Mouse (Mus musculus) limb, embryonic 10.5 days (tissue): ENCODE results near the gene Zfp870. TPM values are rescaled to one million over a fixed set of nuclear protein-coding genes. Genes with fewer than 3 reads are reported as not detected.

Experiments used
- DNase-seq: peaks from one replicate; pipeline ENCODE4 v3.0.0-alpha.2; 2017; ENCODE audit warnings: low spot score
- H3K27ac ChIP-seq: fragments of 300-500 bp; sonication (generic); 2 replicates; pipeline ENCODE4 v1.5.1; 2016; ENCODE audit warnings: mild to moderate bottlenecking
- H3K27me3 ChIP-seq: fragments of 300-500 bp; sonication (generic); 2 replicates; pipeline ENCODE4 v1.6.1; 2016; ENCODE audit warnings: low read depth, mild to moderate bottlenecking; ENCODE audit not compliant: poor library complexity, severe bottlenecking
- H3K36me3 ChIP-seq: fragments of 300-500 bp; sonication (generic); 2 replicates; pipeline ENCODE4 v1.6.1; 2016; ENCODE audit warnings: mild to moderate bottlenecking, moderate library complexity
- H3K4me1 ChIP-seq: fragments of 300-500 bp; sonication (generic); 2 replicates; pipeline ENCODE4 v1.6.1; 2016
- H3K4me3 ChIP-seq: fragments of 300-500 bp; sonication (generic); 2 replicates; pipeline ENCODE4 v1.5.1; 2016; ENCODE audit warnings: mild to moderate bottlenecking, moderate library complexity
- H3K9me3 ChIP-seq: fragments of 300-500 bp; sonication (generic); replicated peaks from 2 replicates; pipeline ENCODE4 v1.6.1; 2016; ENCODE audit warnings: mild to moderate bottlenecking
- WGBS: fragments of 180-500 bp; shearing (Covaris S2); methylation state at CpG from one replicate; pipeline ENCODE4 v1.1.7; 2016; 5-methylcytosine and 5-hydroxymethylcytosine counted together
- polyA plus RNA-seq: library from polyadenylated mRNA; unstranded; fragments of >200 nt; fragmentation: Nextera tagmentation; extraction: Ambion mirVana; gene quantifications from 2 replicates; pipeline ENCODE4 v1.2.1, GENCODE M21; 2016

Zfp870 gene
- polyA plus RNA-seq, 1 experiment from 2014 or later: 7.6 TPM

DNA sequence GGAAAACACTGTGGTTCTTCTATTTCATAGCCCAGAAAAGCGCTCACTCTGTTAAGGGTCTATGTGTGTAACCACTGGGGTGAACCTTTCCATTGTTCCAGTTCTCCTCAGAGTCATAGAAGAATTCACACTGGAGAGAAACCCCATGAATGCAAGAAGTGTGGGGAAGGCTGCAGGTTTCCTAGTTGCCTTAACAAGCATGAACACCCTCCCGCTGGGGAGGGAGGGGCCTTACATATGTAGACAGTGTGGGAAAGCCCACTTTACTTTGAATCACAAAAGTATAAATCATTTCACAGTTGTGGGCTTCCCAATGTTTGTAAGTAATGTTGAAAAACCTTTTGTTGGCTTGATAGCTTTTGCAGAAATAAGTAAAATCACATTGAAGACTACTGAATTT lies 50.1 kb downstream of the Zfp870 start:
- no peaks in the 10 kb centered on the region for H3K36me3 ChIP-seq

DNA sequence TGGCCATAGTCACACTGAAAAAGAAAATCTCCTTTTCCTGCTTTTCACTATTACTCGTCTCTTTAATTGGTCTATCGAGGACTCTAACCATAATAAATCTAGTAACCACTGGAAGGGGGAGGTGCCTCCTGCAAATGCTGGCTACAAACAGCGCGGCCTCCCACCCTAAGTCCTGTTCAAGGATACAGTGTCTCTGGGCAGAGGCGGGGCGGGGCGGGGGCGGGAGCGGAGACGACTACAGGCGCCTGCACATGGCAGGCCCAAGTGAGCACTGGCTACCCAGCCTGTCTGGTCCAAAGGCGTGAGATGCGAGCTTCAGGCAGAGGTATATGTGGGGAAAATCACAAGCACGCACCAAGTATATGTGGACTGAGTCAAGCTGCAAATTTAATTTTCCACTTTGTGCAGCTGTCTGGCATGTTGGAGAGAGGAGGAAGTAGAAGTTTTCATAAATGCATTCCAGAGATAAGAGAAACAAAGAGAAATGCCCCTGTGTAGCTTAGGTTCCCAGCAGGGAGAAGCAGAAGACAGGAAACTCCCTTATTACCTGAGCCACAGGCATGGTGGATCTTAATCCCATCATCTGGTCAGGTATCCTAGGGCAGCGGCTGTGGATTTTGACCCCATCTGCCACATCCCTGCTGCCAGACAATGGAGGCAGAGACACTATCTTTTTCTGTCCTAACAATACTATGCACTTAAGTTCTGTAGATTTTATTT lies 52.2 kb downstream of the Zfp870 start:
- no peak for DNase-seq
- WGBS: 45% methylated on average over 15 of the region's 15 CpGs
- Histone ChIP-seq H3K4me1 (peaks cover 6% of the 10 kb centered on the region; the same call in 1 of the 2 replicates), H3K9me3 (0 out of 2 replicates have a peak, but pooled peaks cover 1% of the 10 kb centered on the region), H3K36me3 (no peaks in the 10 kb centered on the region), H3K27me3 (no peaks in the 10 kb centered on the region), H3K4me3 (no peak overlapping the region), H3K27ac (no peak overlapping the region)

More for the DNA sequence above, 50.1 kb downstream of the Zfp870 start:
- Histone ChIP-seq H3K9me3 (0 out of 2 replicates have a peak, but pooled peaks cover 1% of the 10 kb centered on the region), H3K4me1 (peaks cover 6% of the 10 kb centered on the region; the same call in 1 of the 2 replicates), H3K4me3 (no peak overlapping the region), H3K27ac (no peak overlapping the region), H3K27me3 (no peaks in the 10 kb centered on the region)
- DNase-seq: no peak
- WGBS: 87% methylated on average over 2 of the region's 2 CpGs

DNA sequence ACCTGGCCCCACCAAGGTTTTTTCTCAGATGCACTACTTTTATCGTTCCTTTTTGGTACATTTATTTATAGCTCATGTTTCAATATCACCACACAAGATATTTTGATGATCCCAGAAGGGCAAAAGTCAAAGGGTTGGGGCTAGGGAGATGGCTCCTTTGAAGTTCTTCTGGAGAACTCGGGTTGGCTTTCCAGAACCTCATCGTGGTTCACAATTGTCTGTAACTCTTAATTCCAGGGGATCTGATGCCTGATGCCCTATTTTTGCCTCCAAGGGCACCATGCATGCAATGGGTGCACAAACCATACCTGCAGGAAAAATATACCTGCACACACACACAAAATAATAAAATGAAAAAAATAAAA lies 61.0 kb downstream of the Zfp870 start:
- Histone ChIP-seq H3K36me3 (peaks cover 20% of the 10 kb centered on the region), H3K4me1 (peaks cover 6% of the 10 kb centered on the region; the same call in 1 of the 2 replicates), H3K4me3 (peak overlapping the region; percentile 79), H3K27ac (peak overlapping the region; percentile 95), H3K9me3 (no peaks in the 10 kb centered on the region), H3K27me3 (no peaks in the 10 kb centered on the region)
- 38% methylated on average over 3 of the region's 3 CpGs for WGBS
- no peak for DNase-seq

DNA sequence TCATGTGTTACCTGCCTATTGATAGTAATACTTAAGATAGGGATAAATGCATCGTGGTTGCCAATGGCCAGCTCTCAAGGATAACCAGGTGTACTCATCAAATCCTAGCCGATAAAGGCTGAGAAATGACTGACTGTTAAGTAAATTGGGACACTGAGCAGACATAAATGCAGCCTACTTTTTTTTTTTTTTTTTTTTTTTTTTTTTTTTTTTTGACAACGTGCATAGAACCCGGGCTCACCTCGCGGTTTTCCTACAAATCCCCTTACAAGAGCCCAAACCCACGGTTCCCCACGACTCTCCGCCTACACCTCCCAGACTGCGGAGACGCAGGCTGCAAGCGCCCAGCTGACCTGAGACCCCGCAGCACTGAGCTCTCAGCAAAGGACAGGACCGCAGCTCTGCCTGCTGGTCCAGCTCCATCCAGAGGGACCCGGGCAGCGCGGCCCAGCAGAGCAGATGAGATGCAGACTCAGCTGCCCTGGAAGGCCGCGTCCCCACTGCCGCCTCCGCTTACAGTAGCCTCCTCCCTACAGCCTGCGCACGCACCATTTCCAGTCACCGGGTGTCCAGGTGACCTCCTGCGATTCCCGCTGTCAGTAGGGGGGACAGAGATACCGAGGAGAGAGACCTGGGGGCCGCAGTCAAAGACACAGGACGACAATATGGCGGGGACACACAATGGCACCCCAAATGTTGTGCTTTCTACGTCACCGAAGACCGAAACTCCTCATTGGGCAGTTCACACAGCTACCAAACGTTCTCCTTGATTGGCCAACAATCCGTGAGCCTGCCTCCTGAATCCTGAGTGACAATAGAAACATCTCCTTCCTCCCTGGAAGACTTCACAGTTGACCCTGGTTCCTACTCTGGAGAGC lies 61.7 kb downstream of the Zfp870 start, which contains the start of gene Zfp799:
Gene Zfp799 (minus strand): TSS at position 722 of the 878 bp plus-strand sequence.
- 2% methylated on average over 35 of the region's 35 CpGs for WGBS
- peaks cover 26% of the 10 kb centered on the region for H3K36me3 ChIP-seq
- H3K4me3 ChIP-seq: peak within 1 kb of the TSS; percentile 79
- DNase-seq: peak; percentile 84
- no peaks in the 10 kb centered on the region for H3K27me3 ChIP-seq
- H3K9me3 ChIP-seq: no peaks in the 10 kb centered on the region
- peak within 1 kb of the TSS; percentile 95 for H3K27ac ChIP-seq
- H3K4me1 ChIP-seq: peaks cover 6% of the 10 kb centered on the region; the same call in 1 of the 2 replicates

Other genes starting within 250 kb of the Zfp870 start
- gene Cyp4f40, start 232.7 kb downstream of the Zfp870 start, polyA plus RNA-seq: not detected in 2 replicates
- gene Cyp4f15, start 206.0 kb downstream of the Zfp870 start, polyA plus RNA-seq: 0.75 and 0.98 TPM in 2 replicates
- 36.7 and 46.7 TPM in 2 replicates for gene Zfp871, start 103.4 kb downstream of the Zfp870 start, polyA plus RNA-seq
- gene Zfp811, start 81.7 kb downstream of the Zfp870 start, polyA plus RNA-seq: 2.8 and 4.4 TPM in 2 replicates
- 10.2 and 18.4 TPM in 2 replicates for gene Zfp799, start 61.4 kb downstream of the Zfp870 start, polyA plus RNA-seq
- gene Cyp4f14, start 25.7 kb upstream of the Zfp870 start, polyA plus RNA-seq: not detected in 2 replicates
- 2.3 and 2.6 TPM in 2 replicates for gene Cyp4f13, start 55.8 kb upstream of the Zfp870 start, polyA plus RNA-seq
- 12.2 and 13.7 TPM in 2 replicates for gene Zfp472, start 74.2 kb upstream of the Zfp870 start, polyA plus RNA-seq
- 10.4 and 13.8 TPM in 2 replicates for gene Zfp952, start 101.5 kb upstream of the Zfp870 start, polyA plus RNA-seq
- 11.7 and 15.4 TPM in 2 replicates for gene Zfp763, start 141.8 kb upstream of the Zfp870 start, polyA plus RNA-seq
- gene 4921501E09Rik, start 176.4 kb upstream of the Zfp870 start, polyA plus RNA-seq: not detected in 2 replicates
- gene Zfp563, start 197.7 kb upstream of the Zfp870 start, polyA plus RNA-seq: 5.9 and 8.6 TPM in 2 replicates
- 0.11 TPM in 1 of 2 replicates, not detected in the other for gene Morc2b, start 248.0 kb upstream of the Zfp870 start, polyA plus RNA-seq